Mouse (Mus musculus): ENCODE results near the gene Clba1.

GRCm38 (mm10) chr12:112861911-112862321, 53.2 kb downstream of the Clba1 start:
- no peak for TF ChIP-seq CTCF (conservative IDR thresholded peaks at IDR 0.05; ENCODE audit: low read length)
- TF ChIP-seq NANOG (IDR thresholded peaks at IDR 0.05; ENCODE audit: borderline replicate concordance, low read length) = no peak
- TF ChIP-seq POU5F1 (IDR thresholded peaks at IDR 0.05; ENCODE audit: borderline replicate concordance, low read length) = no peak

Measured in E14TG2a.4 (cell line).